Mouse (Mus musculus) cerebellum, postnatal 36 days (tissue): ENCODE data around the gene Erich2.

Experiments used
- DNase-seq, 2 experiments: peaks; one replicate each; pipeline ENCODE4 v3.0.0; 2021 to 2022; ENCODE audit warnings: mixed read lengths in 2 of 2

Gene Erich2

GRCm38 (mm10) chr2:70562981-70563671 is 54.5 kb downstream of the Erich2 start:
- no peak for DNase-seq

- no peak for DNase-seq
Observed at GRCm38 (mm10) chr2:70563721-70564645, 55.4 kb downstream of the Erich2 start.

- DNase-seq, result no peak
Observed at GRCm38 (mm10) chr2:70564646-70565315, 56.2 kb downstream of the Erich2 start.

GRCm38 (mm10) chr2:70565651-70566602 is 57.3 kb downstream of the Erich2 start:
- no peak for DNase-seq

GRCm38 (mm10) chr2:70566603-70566981 is 58.0 kb downstream of the Erich2 start:
- DNase-seq, result no peak

GRCm38 (mm10) chr2:70567071-70567681 is 58.6 kb downstream of the Erich2 start:
- DNase-seq, result peak; percentile 47 to 48

GRCm38 (mm10) chr2:70567682-70568077 is 59.1 kb downstream of the Erich2 start:
- DNase-seq, result no peak

- DNase-seq, result no peak
Observed at GRCm38 (mm10) chr2:70568198-70568941, 59.8 kb downstream of the Erich2 start.

- DNase-seq, result no peak
Observed at GRCm38 (mm10) chr2:70571698-70572097, 63.1 kb downstream of the Erich2 start.

- no peak for DNase-seq
Observed at GRCm38 (mm10) chr2:70572251-70572650, 63.6 kb downstream of the Erich2 start.

GRCm38 (mm10) chr2:70573544-70574210 is 65.1 kb downstream of the Erich2 start:
- no peak for DNase-seq

- no peak for DNase-seq
Observed at GRCm38 (mm10) chr2:70588200-70588599, 79.6 kb downstream of the Erich2 start.
